Mouse (Mus musculus): ENCODE data around the gene Kif20b.

Gene Kif20b

DNA sequence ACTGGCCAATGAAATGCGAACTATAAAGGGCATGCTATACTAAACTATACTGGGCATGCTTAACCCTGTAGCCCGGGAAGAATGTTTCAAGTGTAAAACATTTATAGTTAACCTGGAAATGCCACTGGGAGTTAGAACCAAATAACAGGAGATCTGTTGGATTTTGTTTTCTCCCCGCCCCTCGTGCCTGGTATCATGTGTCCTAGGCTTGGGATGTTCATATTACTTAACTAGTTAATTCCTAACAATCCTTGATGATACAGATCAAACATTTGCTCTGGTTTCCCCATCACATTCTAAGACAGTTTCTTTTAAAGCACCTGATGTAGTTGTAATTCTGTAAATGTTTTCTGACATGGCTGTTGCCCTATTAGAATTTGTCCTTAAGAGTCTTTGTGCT is 2.1 kb upstream of the Kif20b start:
- in situ Hi-C loops (cut with MboI, MseI): no loop called here

GRCm38 (mm10) chr19:34920531-34920930 is 1.6 kb upstream of the Kif20b start:
- in situ Hi-C loops (cut with MboI, MseI): no loop called here

DNA sequence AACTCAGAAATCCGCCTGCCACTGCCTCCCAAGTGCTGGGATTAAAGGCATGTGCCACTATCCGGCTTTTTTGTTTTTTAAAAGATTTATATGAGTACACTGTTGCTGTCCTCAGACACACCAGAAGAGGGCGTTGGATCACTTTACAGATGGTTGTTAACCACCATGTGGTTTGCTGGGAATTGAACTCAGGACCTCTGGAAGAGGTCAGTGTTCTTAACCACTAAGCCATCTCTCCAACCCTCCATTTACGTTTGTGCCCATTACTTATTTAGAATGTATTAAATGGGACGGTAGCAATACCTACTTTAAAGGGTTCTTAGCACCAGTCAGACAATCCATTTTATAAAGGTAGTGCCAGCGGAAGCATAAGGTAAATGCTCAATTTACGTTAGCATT is 909 bp upstream of the Kif20b start:
- in situ Hi-C loops (cut with MboI, MseI): no loop called here

- in situ Hi-C loops (cut with MboI, MseI): no loop called here
Observed at GRCm38 (mm10) chr19:34922603-34922963, 422 bp downstream of the Kif20b start.

DNA sequence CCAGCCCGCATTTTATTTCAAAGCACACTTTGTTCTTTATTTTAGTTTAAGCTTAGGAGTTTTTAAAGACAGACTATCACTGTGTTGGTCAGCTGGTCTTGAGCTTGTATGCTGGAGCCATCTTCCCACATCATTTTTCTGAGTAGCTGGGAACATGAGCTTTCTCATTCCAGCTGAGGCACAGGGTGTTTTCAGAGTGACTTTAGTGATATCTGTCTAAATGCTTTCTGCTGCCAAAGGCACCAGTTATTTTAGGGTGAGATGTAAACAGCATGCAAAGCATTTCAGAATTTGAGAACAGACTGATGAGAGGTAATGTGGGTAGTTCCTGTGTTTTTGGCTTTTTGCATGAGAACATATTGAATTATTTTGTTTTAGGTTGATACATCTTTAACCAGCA is 25.0 kb downstream of the Kif20b start:
- in situ Hi-C loops (cut with MboI, MseI): no loop called here

DNA sequence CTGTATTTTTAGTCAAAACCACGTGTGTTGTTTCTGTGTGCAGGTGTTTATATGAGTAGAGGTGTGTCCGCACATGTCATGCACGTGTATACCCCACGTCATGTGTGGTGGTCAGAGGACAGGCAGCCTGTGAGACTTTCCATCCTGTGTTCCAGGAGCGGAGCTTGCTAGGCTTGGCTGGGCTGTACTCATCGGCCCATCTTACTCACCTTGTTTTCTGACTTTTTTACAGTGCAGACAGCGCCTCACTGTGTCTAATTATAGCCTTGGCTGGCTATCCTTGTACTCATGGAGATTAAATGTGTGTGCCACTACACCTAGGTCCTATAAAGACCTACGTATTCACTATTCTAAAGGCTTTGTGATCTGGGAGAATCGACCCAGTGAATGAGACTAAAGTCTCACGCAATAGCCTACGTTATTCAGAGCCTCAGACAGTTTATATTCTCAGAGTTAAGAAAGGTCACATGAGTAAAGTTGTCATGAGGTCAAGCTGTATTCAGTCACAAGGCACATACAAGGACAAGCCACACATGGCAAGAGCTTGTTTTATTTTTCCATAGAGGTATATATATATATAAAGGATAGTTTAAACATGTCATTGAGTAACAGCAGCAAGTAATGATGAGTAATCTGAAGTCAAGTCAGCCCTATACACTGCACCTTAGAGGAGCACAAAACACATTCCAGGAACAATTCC is 31.8 kb downstream of the Kif20b start:
- in situ Hi-C loops (cut with MboI, MseI): loop anchor here (10.0 kb wide), 1 partner anchor 1911 kb away; no protein-coding TSS in a partner anchor

- in situ Hi-C loops (cut with MboI, MseI): loop anchor here (10.0 kb wide), 1 partner anchor 1905 kb away; no protein-coding TSS in a partner anchor
Observed at GRCm38 (mm10) chr19:34959369-34959768, 37.2 kb downstream of the Kif20b start.

- in situ Hi-C loops (cut with MboI, MseI): no loop called here
Observed at GRCm38 (mm10) chr19:34984742-34985141, 62.6 kb downstream of the Kif20b start.

DNA sequence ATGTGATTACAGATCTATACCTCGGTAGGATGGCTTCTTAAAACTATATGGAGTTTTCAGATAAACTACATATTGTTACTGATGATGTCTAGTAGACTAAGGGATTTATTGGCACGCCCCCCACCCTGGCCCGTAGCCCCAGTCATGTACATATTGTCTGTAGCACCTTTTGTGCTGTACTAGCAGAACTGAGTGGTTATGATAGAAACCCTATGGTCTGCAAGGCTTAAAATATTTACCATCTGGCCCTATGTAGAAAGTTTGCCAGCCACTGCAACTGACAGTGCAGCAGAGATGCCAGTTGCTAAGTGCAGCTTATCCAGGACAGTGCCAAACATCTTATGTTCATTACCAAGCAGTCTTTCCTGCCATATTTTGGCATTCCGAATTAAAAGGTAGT is 68.3 kb downstream of the Kif20b start:
- in situ Hi-C loops (cut with MboI, MseI): loop anchor here (10.0 kb wide), 1 partner anchor 1104 kb away; no protein-coding TSS in a partner anchor

- in situ Hi-C loops (cut with MboI, MseI): loop anchor here (10.0 kb wide), 1 partner anchor 1102 kb away; no protein-coding TSS in a partner anchor
Observed at GRCm38 (mm10) chr19:34992969-34993527, 70.9 kb downstream of the Kif20b start.

GRCm38 (mm10) chr19:35015058-35015457 is 92.9 kb downstream of the Kif20b start:
- in situ Hi-C loops (cut with MboI, MseI): no loop called here

- in situ Hi-C loops (cut with MboI, MseI): no loop called here
Observed at GRCm38 (mm10) chr19:35017474-35018208, 95.5 kb downstream of the Kif20b start.

DNA sequence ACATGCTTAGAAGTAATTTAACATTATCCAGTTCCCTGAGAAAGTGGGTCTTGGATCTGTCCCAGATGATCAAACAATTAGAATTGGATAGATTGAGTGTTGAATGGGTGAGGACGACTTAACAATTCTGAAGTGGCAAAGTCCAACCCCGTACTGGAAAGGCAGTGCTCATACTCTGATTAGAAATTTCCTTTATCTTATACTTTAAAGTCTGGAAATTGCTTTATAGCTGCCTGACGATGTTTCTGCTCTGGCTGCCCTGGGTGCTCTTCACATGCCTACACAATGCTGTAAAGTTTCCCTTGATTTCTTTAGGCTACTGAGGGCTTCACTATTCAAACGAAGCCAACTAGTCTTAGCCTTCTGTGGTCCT is 96.0 kb downstream of the Kif20b start:
- in situ Hi-C loops (cut with MboI, MseI): no loop called here

Measured in T-helper 2 cell (primary cell).